Mouse (Mus musculus): Measurements from ENCODE around the gene Gm13697. TPM values are rescaled to one million over a fixed set of nuclear protein-coding genes. Genes with fewer than 3 reads are reported as not detected.
"Not testable (repeated sequence)": the region's sequence is repeated elsewhere in the genome, so short reads cannot be mapped to it uniquely, and the experiment has no call there.

Gene Gm13697
- not detected in 2 replicates for polyA plus RNA-seq (2014; fragmentation: Nextera tagmentation; extraction: Ambion mirVana)

DNA sequence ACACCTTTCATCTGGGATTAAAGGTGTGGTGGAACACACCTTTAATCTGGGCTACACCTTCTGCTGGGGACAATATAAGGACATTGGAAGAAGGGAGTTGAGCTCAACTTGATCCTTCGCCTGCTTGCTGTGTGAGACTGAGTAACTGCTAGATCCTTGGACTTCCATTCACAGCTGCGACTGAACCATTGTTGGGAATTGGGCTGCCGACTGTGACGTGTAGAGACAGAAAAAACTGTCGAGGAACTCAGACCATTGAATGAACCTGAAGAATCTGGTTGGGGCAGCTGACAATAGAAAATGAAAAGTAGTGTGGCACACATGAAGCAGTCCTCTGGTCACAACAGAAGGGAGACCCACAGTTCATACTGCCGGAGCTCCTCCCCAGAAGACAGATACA, at the start of gene Gm13697:
Gene Gm13697 (plus strand): TSS at position 301 of the 400 bp plus-strand sequence.
- H3K36me3 ChIP-seq (ENCODE audit: control insufficient read depth, insufficient read depth, low read length); H3K4me2 ChIP-seq (ENCODE audit: low read depth, low read length); H3K4me1 ChIP-seq (ENCODE audit: control insufficient read depth, insufficient read depth, low read length); H3K27ac ChIP-seq (ENCODE audit: low read depth, low read length); ATAC-seq (ENCODE audit: low read depth); H3K9me3 ChIP-seq (ENCODE audit: control insufficient read depth, low read length); H3K4me3 ChIP-seq (ENCODE audit: low read depth, low read length); H3K9ac ChIP-seq (replicated peaks; ENCODE audit: low read depth, low read length); H3K27me3 ChIP-seq (ENCODE audit: control insufficient read depth, insufficient read depth, low read length): not testable (repeated sequence)
- WGBS, result no CpG with 5 or more reads among the region's 6 CpGs

DNA sequence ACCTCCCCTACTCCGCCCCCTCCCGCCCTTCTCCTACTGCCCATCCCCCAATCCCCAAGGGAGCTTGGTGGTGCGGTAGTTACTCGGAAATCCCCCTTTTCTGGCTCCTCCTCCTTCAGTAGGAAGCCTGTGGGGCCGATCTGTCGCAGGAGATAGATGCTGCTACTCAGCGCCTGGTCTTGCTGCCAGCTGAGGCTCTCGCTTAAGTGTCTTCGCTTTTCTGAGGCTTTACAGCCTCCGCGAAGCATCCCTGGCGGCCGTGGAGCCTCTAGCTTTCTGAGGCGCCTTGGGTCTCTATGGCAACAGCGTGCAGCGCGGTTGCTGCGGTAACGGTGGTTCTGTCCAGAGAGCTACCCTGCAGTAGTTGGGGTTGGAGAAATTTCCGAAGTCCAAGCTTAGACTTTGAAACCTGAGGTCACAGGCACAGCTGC, 43.6 kb upstream of the Gm13697 start, which contains the start of gene Zswim2:
Gene Zswim2 (minus strand): TSS at position 298 of the 431 bp plus-strand sequence.
- 1% methylated on average over 20 of the region's 20 CpGs for WGBS
- H3K27me3 ChIP-seq (ENCODE audit: control insufficient read depth, insufficient read depth, low read length), result no peaks in the 10 kb centered on the region
- ATAC-seq (ENCODE audit: low read depth), result peak; percentile 100

DNA sequence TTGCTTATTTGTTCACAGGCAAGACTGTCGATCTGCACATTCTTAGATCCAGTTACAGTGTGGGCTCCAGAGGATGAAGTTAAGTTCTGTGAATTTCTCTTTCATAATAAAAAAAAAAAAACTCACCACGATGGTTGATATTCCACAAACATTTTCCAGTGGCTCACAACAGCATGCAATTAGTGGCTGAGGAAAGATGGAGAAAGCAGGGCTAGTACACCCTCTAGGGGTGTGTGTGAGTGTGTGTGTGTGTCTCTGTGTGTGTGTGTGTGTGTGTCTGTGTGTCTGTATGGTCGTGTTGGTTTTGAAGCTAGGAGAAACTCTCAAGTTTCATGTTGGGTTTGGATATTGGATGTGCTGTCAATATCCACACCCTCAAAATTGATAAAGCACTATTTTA, 43.2 kb upstream of the Gm13697 start:
- no peaks in the 10 kb centered on the region for H3K27me3 ChIP-seq (ENCODE audit: control insufficient read depth, insufficient read depth, low read length)
- 52% methylated on average over 3 of the region's 3 CpGs for WGBS

More for the DNA sequence above, 43.6 kb upstream of the Gm13697 start, which contains the start of gene Zswim2:
- no peaks in the 10 kb centered on the region for H3K4me1 ChIP-seq (ENCODE audit: control insufficient read depth, insufficient read depth, low read length)
- no peaks in the 10 kb centered on the region for H3K9me3 ChIP-seq (ENCODE audit: control insufficient read depth, low read length)
- H3K4me2 ChIP-seq (ENCODE audit: low read depth, low read length), result peak within 1 kb of the TSS; percentile 54
- peak within 1 kb of the TSS; percentile 44; the same call in 1 of the 2 replicates for H3K27ac ChIP-seq (ENCODE audit: low read depth, low read length)
- H3K9ac ChIP-seq (replicated peaks; ENCODE audit: low read depth, low read length), result no peak within 1 kb of the TSS
- peak within 1 kb of the TSS; percentile 28 for H3K4me3 ChIP-seq (ENCODE audit: low read depth, low read length)
- no peaks in the 10 kb centered on the region for H3K36me3 ChIP-seq (ENCODE audit: control insufficient read depth, insufficient read depth, low read length)

DNA sequence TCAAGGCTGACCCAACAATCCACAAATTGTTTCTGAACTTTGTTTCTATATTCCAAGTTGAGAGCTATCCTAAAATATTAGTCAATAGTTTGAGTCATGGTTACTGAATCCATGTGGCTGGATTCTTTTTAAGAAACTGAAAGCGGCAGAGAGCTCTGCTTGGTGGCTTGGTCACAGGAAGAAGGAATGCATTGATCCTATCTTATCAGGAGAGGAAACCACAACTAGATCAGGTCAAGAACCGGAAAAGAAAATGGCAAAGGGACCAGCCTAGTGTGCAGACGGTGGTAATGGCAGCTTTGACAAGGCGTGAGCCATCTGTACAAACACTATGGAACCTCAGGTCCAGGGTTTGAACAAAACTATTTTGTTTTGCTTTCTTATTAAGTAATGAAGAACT, 42.8 kb upstream of the Gm13697 start:
- Histone ChIP-seq H3K27me3 (ENCODE audit: control insufficient read depth, insufficient read depth, low read length) (no peaks in the 10 kb centered on the region), H3K27ac (ENCODE audit: low read depth, low read length) (no peak overlapping the region), H3K4me2 (ENCODE audit: low read depth, low read length) (no peak overlapping the region), H3K4me1 (ENCODE audit: control insufficient read depth, insufficient read depth, low read length) (no peaks in the 10 kb centered on the region), H3K9me3 (ENCODE audit: control insufficient read depth, low read length) (no peaks in the 10 kb centered on the region), H3K36me3 (ENCODE audit: control insufficient read depth, insufficient read depth, low read length) (no peaks in the 10 kb centered on the region), H3K4me3 (ENCODE audit: low read depth, low read length) (no peak overlapping the region), H3K9ac (replicated peaks; ENCODE audit: low read depth, low read length) (no peak overlapping the region)
- WGBS, result 79% methylated on average over 4 of the region's 4 CpGs
- no peak for ATAC-seq (ENCODE audit: low read depth)

More for the DNA sequence above, 43.2 kb upstream of the Gm13697 start:
- Histone ChIP-seq H3K9ac (replicated peaks; ENCODE audit: low read depth, low read length) (no peak overlapping the region), H3K27ac (ENCODE audit: low read depth, low read length) (no peak overlapping the region), H3K9me3 (ENCODE audit: control insufficient read depth, low read length) (no peaks in the 10 kb centered on the region), H3K4me2 (ENCODE audit: low read depth, low read length) (peak overlapping the region; percentile 54), H3K4me1 (ENCODE audit: control insufficient read depth, insufficient read depth, low read length) (no peaks in the 10 kb centered on the region), H3K36me3 (ENCODE audit: control insufficient read depth, insufficient read depth, low read length) (no peaks in the 10 kb centered on the region), H3K4me3 (ENCODE audit: low read depth, low read length) (peak overlapping the region; percentile 28; the same call in 1 of the 2 replicates)
- ATAC-seq (ENCODE audit: low read depth), result peak; percentile 54

DNA sequence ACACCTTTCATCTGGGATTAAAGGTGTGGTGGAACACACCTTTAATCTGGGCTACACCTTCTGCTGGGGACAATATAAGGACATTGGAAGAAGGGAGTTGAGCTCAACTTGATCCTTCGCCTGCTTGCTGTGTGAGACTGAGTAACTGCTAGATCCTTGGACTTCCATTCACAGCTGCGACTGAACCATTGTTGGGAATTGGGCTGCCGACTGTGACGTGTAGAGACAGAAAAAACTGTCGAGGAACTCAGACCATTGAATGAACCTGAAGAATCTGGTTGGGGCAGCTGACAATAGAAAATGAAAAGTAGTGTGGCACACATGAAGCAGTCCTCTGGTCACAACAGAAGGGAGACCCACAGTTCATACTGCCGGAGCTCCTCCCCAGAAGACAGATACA, 29.1 kb upstream of the Gm13697 start, which contains the start of gene Gm13698:
Gene Gm13698 (plus strand): TSS at position 301 of the 400 bp plus-strand sequence.
- ATAC-seq (ENCODE audit: low read depth); H3K4me3 ChIP-seq (ENCODE audit: low read depth, low read length); H3K36me3 ChIP-seq (ENCODE audit: control insufficient read depth, insufficient read depth, low read length); H3K4me1 ChIP-seq (ENCODE audit: control insufficient read depth, insufficient read depth, low read length); H3K27me3 ChIP-seq (ENCODE audit: control insufficient read depth, insufficient read depth, low read length); H3K4me2 ChIP-seq (ENCODE audit: low read depth, low read length); H3K9me3 ChIP-seq (ENCODE audit: control insufficient read depth, low read length); H3K9ac ChIP-seq (replicated peaks; ENCODE audit: low read depth, low read length); H3K27ac ChIP-seq (ENCODE audit: low read depth, low read length): not testable (repeated sequence)
- no CpG with 5 or more reads among the region's 6 CpGs for WGBS

DNA sequence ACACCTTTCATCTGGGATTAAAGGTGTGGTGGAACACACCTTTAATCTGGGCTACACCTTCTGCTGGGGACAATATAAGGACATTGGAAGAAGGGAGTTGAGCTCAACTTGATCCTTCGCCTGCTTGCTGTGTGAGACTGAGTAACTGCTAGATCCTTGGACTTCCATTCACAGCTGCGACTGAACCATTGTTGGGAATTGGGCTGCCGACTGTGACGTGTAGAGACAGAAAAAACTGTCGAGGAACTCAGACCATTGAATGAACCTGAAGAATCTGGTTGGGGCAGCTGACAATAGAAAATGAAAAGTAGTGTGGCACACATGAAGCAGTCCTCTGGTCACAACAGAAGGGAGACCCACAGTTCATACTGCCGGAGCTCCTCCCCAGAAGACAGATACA, 23.3 kb upstream of the Gm13697 start, which contains the start of gene Gm13693:
Gene Gm13693 (plus strand): TSS at position 301 of the 400 bp plus-strand sequence.
- H3K4me2 ChIP-seq (ENCODE audit: low read depth, low read length); H3K27me3 ChIP-seq (ENCODE audit: control insufficient read depth, insufficient read depth, low read length); H3K27ac ChIP-seq (ENCODE audit: low read depth, low read length); H3K4me3 ChIP-seq (ENCODE audit: low read depth, low read length); H3K4me1 ChIP-seq (ENCODE audit: control insufficient read depth, insufficient read depth, low read length); H3K9ac ChIP-seq (replicated peaks; ENCODE audit: low read depth, low read length); H3K36me3 ChIP-seq (ENCODE audit: control insufficient read depth, insufficient read depth, low read length); ATAC-seq (ENCODE audit: low read depth); H3K9me3 ChIP-seq (ENCODE audit: control insufficient read depth, low read length): not testable (repeated sequence)
- WGBS, result no CpG with 5 or more reads among the region's 6 CpGs

DNA sequence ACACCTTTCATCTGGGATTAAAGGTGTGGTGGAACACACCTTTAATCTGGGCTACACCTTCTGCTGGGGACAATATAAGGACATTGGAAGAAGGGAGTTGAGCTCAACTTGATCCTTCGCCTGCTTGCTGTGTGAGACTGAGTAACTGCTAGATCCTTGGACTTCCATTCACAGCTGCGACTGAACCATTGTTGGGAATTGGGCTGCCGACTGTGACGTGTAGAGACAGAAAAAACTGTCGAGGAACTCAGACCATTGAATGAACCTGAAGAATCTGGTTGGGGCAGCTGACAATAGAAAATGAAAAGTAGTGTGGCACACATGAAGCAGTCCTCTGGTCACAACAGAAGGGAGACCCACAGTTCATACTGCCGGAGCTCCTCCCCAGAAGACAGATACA, 17.5 kb upstream of the Gm13697 start, which contains the start of gene Gm13695:
Gene Gm13695 (plus strand): TSS at position 301 of the 400 bp plus-strand sequence.
- not testable (repeated sequence) for H3K4me1 ChIP-seq (ENCODE audit: control insufficient read depth, insufficient read depth, low read length)
- no CpG with 5 or more reads among the region's 6 CpGs for WGBS

DNA sequence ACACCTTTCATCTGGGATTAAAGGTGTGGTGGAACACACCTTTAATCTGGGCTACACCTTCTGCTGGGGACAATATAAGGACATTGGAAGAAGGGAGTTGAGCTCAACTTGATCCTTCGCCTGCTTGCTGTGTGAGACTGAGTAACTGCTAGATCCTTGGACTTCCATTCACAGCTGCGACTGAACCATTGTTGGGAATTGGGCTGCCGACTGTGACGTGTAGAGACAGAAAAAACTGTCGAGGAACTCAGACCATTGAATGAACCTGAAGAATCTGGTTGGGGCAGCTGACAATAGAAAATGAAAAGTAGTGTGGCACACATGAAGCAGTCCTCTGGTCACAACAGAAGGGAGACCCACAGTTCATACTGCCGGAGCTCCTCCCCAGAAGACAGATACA, 11.7 kb upstream of the Gm13697 start, which contains the start of gene Gm13696:
Gene Gm13696 (plus strand): TSS at position 301 of the 400 bp plus-strand sequence.
- H3K36me3 ChIP-seq (ENCODE audit: control insufficient read depth, insufficient read depth, low read length); ATAC-seq (ENCODE audit: low read depth); H3K9ac ChIP-seq (replicated peaks; ENCODE audit: low read depth, low read length); H3K4me2 ChIP-seq (ENCODE audit: low read depth, low read length); H3K27me3 ChIP-seq (ENCODE audit: control insufficient read depth, insufficient read depth, low read length); H3K27ac ChIP-seq (ENCODE audit: low read depth, low read length); H3K9me3 ChIP-seq (ENCODE audit: control insufficient read depth, low read length); H3K4me1 ChIP-seq (ENCODE audit: control insufficient read depth, insufficient read depth, low read length); H3K4me3 ChIP-seq (ENCODE audit: low read depth, low read length): not testable (repeated sequence)
- no CpG with 5 or more reads among the region's 6 CpGs for WGBS

More for the DNA sequence above, 17.5 kb upstream of the Gm13697 start, which contains the start of gene Gm13695:
- H3K9me3 ChIP-seq (ENCODE audit: control insufficient read depth, low read length); H3K9ac ChIP-seq (replicated peaks; ENCODE audit: low read depth, low read length); H3K4me3 ChIP-seq (ENCODE audit: low read depth, low read length); H3K27me3 ChIP-seq (ENCODE audit: control insufficient read depth, insufficient read depth, low read length); H3K36me3 ChIP-seq (ENCODE audit: control insufficient read depth, insufficient read depth, low read length); ATAC-seq (ENCODE audit: low read depth); H3K4me2 ChIP-seq (ENCODE audit: low read depth, low read length); H3K27ac ChIP-seq (ENCODE audit: low read depth, low read length): not testable (repeated sequence)

DNA sequence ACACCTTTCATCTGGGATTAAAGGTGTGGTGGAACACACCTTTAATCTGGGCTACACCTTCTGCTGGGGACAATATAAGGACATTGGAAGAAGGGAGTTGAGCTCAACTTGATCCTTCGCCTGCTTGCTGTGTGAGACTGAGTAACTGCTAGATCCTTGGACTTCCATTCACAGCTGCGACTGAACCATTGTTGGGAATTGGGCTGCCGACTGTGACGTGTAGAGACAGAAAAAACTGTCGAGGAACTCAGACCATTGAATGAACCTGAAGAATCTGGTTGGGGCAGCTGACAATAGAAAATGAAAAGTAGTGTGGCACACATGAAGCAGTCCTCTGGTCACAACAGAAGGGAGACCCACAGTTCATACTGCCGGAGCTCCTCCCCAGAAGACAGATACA, 5.9 kb upstream of the Gm13697 start, which contains the start of gene Gm13694:
Gene Gm13694 (plus strand): TSS at position 301 of the 400 bp plus-strand sequence.
- not testable (repeated sequence) for H3K4me2 ChIP-seq (ENCODE audit: low read depth, low read length); H3K9me3 ChIP-seq (ENCODE audit: control insufficient read depth, low read length); H3K27me3 ChIP-seq (ENCODE audit: control insufficient read depth, insufficient read depth, low read length); ATAC-seq (ENCODE audit: low read depth); H3K27ac ChIP-seq (ENCODE audit: low read depth, low read length); H3K9ac ChIP-seq (replicated peaks; ENCODE audit: low read depth, low read length); H3K4me3 ChIP-seq (ENCODE audit: low read depth, low read length); H3K4me1 ChIP-seq (ENCODE audit: control insufficient read depth, insufficient read depth, low read length); H3K36me3 ChIP-seq (ENCODE audit: control insufficient read depth, insufficient read depth, low read length)
- WGBS, result no CpG with 5 or more reads among the region's 6 CpGs
